Mouse (Mus musculus) hindbrain, embryonic 12.5 days (tissue): ENCODE measurements around the gene Slc25a42. TPM values are rescaled to one million over a fixed set of nuclear protein-coding genes. Genes with fewer than 3 reads are reported as not detected.

ENCODE experiments used
- ATAC-seq: fragments of 200-750 bp; cut with Nextera tagmentation; 2 replicates; pipeline ENCODE4 v1.8.0; 2017; ENCODE audit warnings: moderate TSS enrichment; ENCODE audit not compliant: low FRiP score
- H3K27ac ChIP-seq: fragments of 300-500 bp; sonication (generic); 2 replicates; pipeline ENCODE4 v1.5.1; 2016; ENCODE audit warnings: mild to moderate bottlenecking
- H3K27me3 ChIP-seq: fragments of 300-500 bp; sonication (generic); 2 replicates; pipeline ENCODE4 v1.6.1; 2016; ENCODE audit warnings: mild to moderate bottlenecking
- H3K36me3 ChIP-seq: fragments of 300-500 bp; sonication (generic); 2 replicates; pipeline ENCODE4 v1.6.1; 2016; ENCODE audit warnings: mild to moderate bottlenecking
- H3K4me1 ChIP-seq: fragments of 300-500 bp; sonication (generic); 2 replicates; pipeline ENCODE4 v1.6.1; 2016
- H3K4me2 ChIP-seq: fragments of 300-500 bp; sonication (generic); replicated peaks from 2 replicates; pipeline ENCODE4 v1.6.1; 2016; ENCODE audit warnings: mild to moderate bottlenecking
- H3K4me3 ChIP-seq: fragments of 300-500 bp; sonication (generic); 2 replicates; pipeline ENCODE4 v1.5.1; 2016; ENCODE audit warnings: mild to moderate bottlenecking
- H3K9ac ChIP-seq: fragments of 300-500 bp; sonication (generic); 2 replicates; pipeline ENCODE4 v1.6.1; 2016; ENCODE audit warnings: mild to moderate bottlenecking, moderate library complexity
- H3K9me3 ChIP-seq: fragments of 300-500 bp; sonication (generic); replicated peaks from 2 replicates; pipeline ENCODE4 v1.6.1; 2016; ENCODE audit warnings: mild to moderate bottlenecking
- WGBS: fragments of 180-500 bp; shearing (Covaris S2); methylation state at CpG from one replicate; pipeline ENCODE4 v1.1.7; 2016; 5-methylcytosine and 5-hydroxymethylcytosine counted together
- polyA plus RNA-seq: library from polyadenylated mRNA; unstranded; fragments of >200 nt; fragmentation: Nextera tagmentation; extraction: Ambion mirVana; gene quantifications from 2 replicates; pipeline ENCODE4 v1.2.1, GENCODE M21; 2016

The Slc25a42 gene
- polyA plus RNA-seq, 1 experiment from 2014 or later, result 4.3 TPM

- no peak overlapping the region for H3K27ac ChIP-seq
- peaks cover 38% of the 10 kb centered on the region for H3K36me3 ChIP-seq
- 51% methylated on average over 2 of the region's 2 CpGs for WGBS
- 0 out of 2 replicates have a peak, but pooled peaks cover 3% of the 10 kb centered on the region for H3K4me1 ChIP-seq
- no peak overlapping the region for H3K4me3 ChIP-seq
- H3K4me2 ChIP-seq, result no peak overlapping the region
- no peaks in the 10 kb centered on the region for H3K9me3 ChIP-seq
- H3K9ac ChIP-seq, result no peak overlapping the region
- ATAC-seq, result no peak
- no peaks in the 10 kb centered on the region for H3K27me3 ChIP-seq
Observed at GRCm38 (mm10) chr8:70181903-70182252, 30.2 kb downstream of the Slc25a42 start.

DNA sequence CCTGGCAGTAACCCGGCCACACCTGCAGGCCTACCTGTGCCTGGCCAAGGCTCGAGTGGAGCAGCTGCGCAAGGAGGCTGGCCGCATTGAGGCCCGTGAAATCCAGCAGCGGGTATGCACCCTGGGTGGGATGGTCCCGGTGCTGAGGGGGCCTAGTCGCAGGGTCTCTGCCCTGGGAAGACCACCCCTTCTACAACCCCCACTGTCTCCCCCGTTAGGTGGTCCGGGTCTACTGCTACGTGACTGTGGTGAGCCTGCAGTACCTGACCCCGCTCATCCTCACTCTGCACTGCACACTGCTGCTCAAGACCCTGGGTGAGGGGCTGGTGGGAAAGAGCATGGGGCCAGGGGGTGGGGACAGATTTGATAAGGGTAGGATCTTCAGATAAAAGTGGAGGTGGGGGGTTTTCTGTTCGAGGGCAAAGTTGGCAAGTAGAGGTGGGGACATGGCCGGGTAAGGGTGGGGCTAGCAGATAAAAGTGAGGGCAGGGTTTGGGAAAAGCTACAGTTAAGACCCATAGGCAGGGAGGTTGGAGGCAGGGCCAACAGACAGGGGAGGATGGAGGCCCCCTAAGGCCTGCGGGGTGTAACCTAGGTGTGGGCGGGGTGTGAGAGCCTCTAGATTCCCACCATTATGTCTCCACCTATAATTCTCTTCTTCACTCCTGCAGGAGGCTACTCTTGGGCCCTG, 30.7 kb downstream of the Slc25a42 start:
- H3K9me3 ChIP-seq, result no peaks in the 10 kb centered on the region
- H3K36me3 ChIP-seq, result peaks cover 44% of the 10 kb centered on the region
- H3K27ac ChIP-seq, result no peak overlapping the region
- H3K4me3 ChIP-seq, result no peak overlapping the region
- WGBS, result 82% methylated on average over 16 of the region's 16 CpGs
- H3K9ac ChIP-seq, result no peak overlapping the region
- 0 out of 2 replicates have a peak, but pooled peaks cover 3% of the 10 kb centered on the region for H3K4me1 ChIP-seq
- H3K4me2 ChIP-seq, result no peak overlapping the region
- ATAC-seq, result no peak
- no peaks in the 10 kb centered on the region for H3K27me3 ChIP-seq

- Histone ChIP-seq H3K36me3 (peaks cover 44% of the 10 kb centered on the region), H3K27me3 (no peaks in the 10 kb centered on the region), H3K4me2 (no peak overlapping the region), H3K9ac (no peak overlapping the region), H3K4me3 (no peak overlapping the region), H3K9me3 (no peaks in the 10 kb centered on the region), H3K4me1 (peaks cover 6% of the 10 kb centered on the region; the same call in 1 of the 2 replicates), H3K27ac (no peak overlapping the region)
- WGBS, result 96% methylated on average over 4 of the region's 4 CpGs
- ATAC-seq, result no peak
Observed at GRCm38 (mm10) chr8:70179082-70179481, 33.0 kb downstream of the Slc25a42 start.

GRCm38 (mm10) chr8:70178231-70178630, 33.9 kb downstream of the Slc25a42 start:
- Histone ChIP-seq H3K4me2 (no peak overlapping the region), H3K9ac (no peak overlapping the region), H3K36me3 (peaks cover 42% of the 10 kb centered on the region), H3K27ac (no peak overlapping the region), H3K9me3 (no peaks in the 10 kb centered on the region), H3K4me1 (peaks cover 11% of the 10 kb centered on the region), H3K4me3 (no peak overlapping the region), H3K27me3 (no peaks in the 10 kb centered on the region)
- no peak for ATAC-seq
- 94% methylated on average over 2 of the region's 2 CpGs for WGBS

DNA sequence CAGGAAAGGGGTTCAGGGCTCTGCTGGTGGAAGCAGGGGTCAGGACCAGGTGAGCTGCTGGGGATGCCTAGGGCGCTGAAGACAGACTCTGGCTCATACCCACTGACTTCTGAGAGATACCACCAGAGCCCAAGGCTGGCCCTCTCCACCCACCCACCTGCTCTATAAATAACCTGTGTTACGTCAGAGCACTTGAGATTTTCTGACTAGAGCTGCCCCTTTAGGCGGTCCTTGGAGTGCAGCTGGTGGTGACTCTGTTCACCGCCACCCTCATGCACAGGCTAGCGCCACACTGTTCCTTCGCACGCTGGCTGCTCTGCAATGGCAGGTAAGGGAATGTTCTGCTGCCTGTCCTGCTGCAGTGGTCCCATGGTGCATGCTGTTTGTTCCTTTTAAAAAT, 38.0 kb downstream of the Slc25a42 start:
- H3K27me3 ChIP-seq, result no peaks in the 10 kb centered on the region
- H3K27ac ChIP-seq, result no peak overlapping the region
- no peak for ATAC-seq
- peaks cover 16% of the 10 kb centered on the region; the same call in 1 of the 2 replicates for H3K36me3 ChIP-seq
- no peak overlapping the region for H3K4me2 ChIP-seq
- H3K9me3 ChIP-seq, result no peaks in the 10 kb centered on the region
- no peak overlapping the region for H3K9ac ChIP-seq
- H3K4me3 ChIP-seq, result no peak overlapping the region
- 92% methylated on average over 7 of the region's 7 CpGs for WGBS
- peaks cover 18% of the 10 kb centered on the region for H3K4me1 ChIP-seq

DNA sequence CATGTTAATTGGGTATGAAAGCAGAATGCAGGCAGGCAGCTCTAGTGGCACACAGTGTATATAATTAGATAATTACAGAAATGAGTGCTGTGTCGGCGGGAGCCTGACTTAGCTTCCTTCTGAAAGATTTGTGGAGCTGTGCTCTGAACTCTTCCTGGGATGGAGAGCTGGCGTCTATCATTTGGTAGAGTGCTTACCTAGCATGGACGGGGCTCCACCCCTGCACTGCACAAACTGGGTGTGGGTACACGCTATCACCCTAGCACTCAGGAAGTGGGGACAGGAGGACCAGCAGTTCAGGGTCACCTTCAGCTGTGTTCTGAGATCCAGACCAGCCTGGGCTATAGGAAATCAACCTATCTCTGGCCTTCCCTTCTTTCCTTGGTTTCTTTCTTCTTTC, 38.8 kb downstream of the Slc25a42 start:
- H3K36me3 ChIP-seq, result peaks cover 16% of the 10 kb centered on the region; the same call in 1 of the 2 replicates
- H3K9ac ChIP-seq, result no peak overlapping the region
- H3K27me3 ChIP-seq, result no peaks in the 10 kb centered on the region
- 94% methylated on average over 5 of the region's 5 CpGs for WGBS
- no peaks in the 10 kb centered on the region for H3K9me3 ChIP-seq
- H3K4me3 ChIP-seq, result no peak overlapping the region
- H3K4me1 ChIP-seq, result peaks cover 18% of the 10 kb centered on the region
- H3K27ac ChIP-seq, result no peak overlapping the region
- ATAC-seq, result no peak
- H3K4me2 ChIP-seq, result 0 out of 2 replicates have a peak overlapping the region, but pooled peaks have one; percentile 60

- Histone ChIP-seq H3K9ac (peak within 1 kb of the TSS; percentile 58), H3K27ac (peak within 1 kb of the TSS; percentile 7; the same call in 1 of the 2 replicates)
- ATAC-seq, result peak; percentile 97
Observed at GRCm38 (mm10) chr8:70172043-70172681, 39.9 kb downstream of the Slc25a42 start, which contains the start of gene Tmem161a. TSS of gene Tmem161a (plus strand) at chr8:70172356.

DNA sequence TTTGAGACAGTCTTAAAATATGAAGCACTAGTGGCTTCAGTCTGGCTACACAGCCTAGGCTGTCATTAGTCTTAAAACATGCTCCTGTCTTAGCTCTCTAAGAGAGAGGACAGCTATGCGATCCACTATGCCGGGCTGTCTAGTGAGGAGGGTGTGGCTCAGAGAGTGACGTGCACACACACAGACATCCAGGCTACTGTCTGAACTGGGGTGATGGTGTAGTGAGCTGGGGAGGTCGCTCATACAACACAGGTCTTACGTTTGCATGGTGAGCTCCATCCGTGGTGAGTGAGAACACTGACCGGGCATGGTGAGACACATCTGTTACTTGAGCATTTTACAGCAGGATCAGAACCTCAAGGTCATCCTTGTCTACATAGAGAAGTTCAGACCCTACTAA, 40.9 kb downstream of the Slc25a42 start:
- Histone ChIP-seq H3K9me3 (no peaks in the 10 kb centered on the region), H3K27me3 (peaks cover 12% of the 10 kb centered on the region), H3K4me1 (peaks cover 21% of the 10 kb centered on the region), H3K4me2 (no peak overlapping the region; the same call in 1 of the 2 replicates), H3K4me3 (no peak overlapping the region), H3K27ac (no peak overlapping the region), H3K9ac (no peak overlapping the region), H3K36me3 (no peaks in the 10 kb centered on the region)
- no peak for ATAC-seq
- 90% methylated on average over 7 of the region's 7 CpGs for WGBS

More at GRCm38 (mm10) chr8:70172043-70172681, 39.9 kb downstream of the Slc25a42 start, which contains the start of gene Tmem161a:
- H3K4me1 ChIP-seq, result peaks cover 18% of the 10 kb centered on the region
- WGBS, result 2% methylated on average over 27 of the region's 27 CpGs
- H3K36me3 ChIP-seq, result peaks cover 8% of the 10 kb centered on the region; the same call in 1 of the 2 replicates
- H3K4me3 ChIP-seq, result peak within 1 kb of the TSS; percentile 52
- H3K9me3 ChIP-seq, result no peaks in the 10 kb centered on the region
- H3K27me3 ChIP-seq, result peaks cover 4% of the 10 kb centered on the region
- H3K4me2 ChIP-seq, result peak within 1 kb of the TSS; percentile 60

- WGBS, result 72% methylated on average over 3 of the region's 3 CpGs
- no peak overlapping the region for H3K4me3 ChIP-seq
- H3K9ac ChIP-seq, result no peak overlapping the region
- H3K36me3 ChIP-seq, result no peaks in the 10 kb centered on the region
- no peaks in the 10 kb centered on the region for H3K9me3 ChIP-seq
- peaks cover 21% of the 10 kb centered on the region for H3K4me1 ChIP-seq
- H3K4me2 ChIP-seq, result no peak overlapping the region
- no peak overlapping the region for H3K27ac ChIP-seq
- no peak for ATAC-seq
- H3K27me3 ChIP-seq, result peaks cover 17% of the 10 kb centered on the region
Observed at GRCm38 (mm10) chr8:70170748-70171147, 41.4 kb downstream of the Slc25a42 start.

GRCm38 (mm10) chr8:70170116-70170515, 42.0 kb downstream of the Slc25a42 start:
- no peaks in the 10 kb centered on the region for H3K36me3 ChIP-seq
- no peak overlapping the region for H3K27ac ChIP-seq
- H3K4me3 ChIP-seq, result no peak overlapping the region
- no peaks in the 10 kb centered on the region for H3K9me3 ChIP-seq
- H3K4me2 ChIP-seq, result no peak overlapping the region
- H3K9ac ChIP-seq, result no peak overlapping the region
- peaks cover 21% of the 10 kb centered on the region for H3K4me1 ChIP-seq
- no peak for ATAC-seq
- 85% methylated on average over 3 of the region's 3 CpGs for WGBS
- peaks cover 23% of the 10 kb centered on the region for H3K27me3 ChIP-seq

DNA sequence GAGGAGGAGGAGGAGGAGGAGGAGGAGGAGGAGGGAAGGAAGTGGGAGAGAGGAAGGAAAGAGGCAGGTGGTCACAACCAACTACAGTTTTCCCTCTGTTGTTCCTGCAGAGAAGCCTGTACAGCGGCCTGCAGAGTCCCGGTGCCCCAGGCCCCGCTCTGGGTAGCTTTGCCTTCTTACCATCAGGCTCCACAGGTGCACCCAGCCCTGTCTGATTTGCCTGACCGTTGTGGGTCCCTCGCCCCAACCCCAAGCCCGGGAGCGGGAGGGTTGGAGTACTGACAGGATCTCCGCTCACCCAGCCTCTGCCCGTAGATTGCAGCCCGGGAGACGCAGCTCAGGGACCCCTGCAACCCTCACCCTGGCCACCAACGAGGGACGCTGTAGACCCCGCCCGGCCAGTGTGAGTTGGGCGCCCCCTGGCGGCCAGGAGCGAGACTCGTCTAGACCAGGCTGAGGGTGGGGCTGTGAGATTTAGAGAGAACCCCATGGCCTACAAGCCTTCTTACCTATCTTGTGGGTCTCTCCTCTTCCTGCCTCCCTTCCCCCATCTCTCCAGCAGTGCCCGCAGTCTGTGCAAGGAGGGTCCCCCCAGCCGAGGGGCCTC, 45.5 kb downstream of the Slc25a42 start:
- peak overlapping the region; percentile 17; the same call in 1 of the 2 replicates for H3K4me3 ChIP-seq
- H3K4me1 ChIP-seq, result peaks cover 3% of the 10 kb centered on the region; the same call in 1 of the 2 replicates
- no peaks in the 10 kb centered on the region for H3K9me3 ChIP-seq
- H3K27ac ChIP-seq, result no peak overlapping the region
- no peaks in the 10 kb centered on the region for H3K36me3 ChIP-seq
- peak overlapping the region; percentile 51 for H3K4me2 ChIP-seq
- WGBS, result 2% methylated on average over 18 of the region's 21 CpGs
- peaks cover 29% of the 10 kb centered on the region for H3K27me3 ChIP-seq
- ATAC-seq, result peak; percentile 81
- H3K9ac ChIP-seq, result peak overlapping the region; percentile 18; the same call in 1 of the 2 replicates

GRCm38 (mm10) chr8:70163316-70163715, 48.8 kb downstream of the Slc25a42 start:
- Histone ChIP-seq H3K27me3 (peaks cover 34% of the 10 kb centered on the region), H3K27ac (no peak overlapping the region), H3K4me3 (no peak overlapping the region), H3K36me3 (no peaks in the 10 kb centered on the region), H3K9me3 (no peaks in the 10 kb centered on the region), H3K4me2 (no peak overlapping the region), H3K9ac (no peak overlapping the region), H3K4me1 (peaks cover 9% of the 10 kb centered on the region)
- whole genome bisulfite sequencing, result 87% methylated on average over 3 of the region's 3 CpGs
- ATAC-seq, result no peak
